Mouse (Mus musculus): ENCODE results near the gene Acss1. TPM values are rescaled to one million over a fixed set of nuclear protein-coding genes. Genes with fewer than 3 reads are reported as not detected.

Acss1 gene
- total RNA-seq, 2 experiments from 2014 or later: 17.7 to 18.3 TPM

- DNase-seq (ENCODE audit: low spot score in 2 of 2): no peak
Measured at GRCm38 (mm10) chr2:150667065-150667819, 1.1 kb downstream of the Acss1 start.

- no peak for DNase-seq (ENCODE audit: low spot score in 2 of 2)
Measured at GRCm38 (mm10) chr2:150666723-150667064, 1.6 kb downstream of the Acss1 start.

GRCm38 (mm10) chr2:150665534-150666451, 2.5 kb downstream of the Acss1 start:
- no peak for DNase-seq (ENCODE audit: low spot score in 2 of 2)

GRCm38 (mm10) chr2:150665006-150665405, 3.3 kb downstream of the Acss1 start:
- no peak for DNase-seq (ENCODE audit: low spot score in 2 of 2)

GRCm38 (mm10) chr2:150664152-150664920, 4.0 kb downstream of the Acss1 start:
- no peak for DNase-seq (ENCODE audit: low spot score in 2 of 2)

- DNase-seq (ENCODE audit: low spot score in 2 of 2): peak in 1 of 2 experiments; percentile 37
Measured at GRCm38 (mm10) chr2:150663255-150663654, 5.0 kb downstream of the Acss1 start.

- DNase-seq (ENCODE audit: low spot score in 2 of 2): no peak
Measured at GRCm38 (mm10) chr2:150662007-150662406, 6.3 kb downstream of the Acss1 start.

GRCm38 (mm10) chr2:150660668-150661451, 7.4 kb downstream of the Acss1 start:
- no peak for DNase-seq (ENCODE audit: low spot score in 2 of 2)

- DNase-seq (ENCODE audit: low spot score in 2 of 2): no peak
Measured at GRCm38 (mm10) chr2:150660049-150660448, 8.3 kb downstream of the Acss1 start.

- no peak for DNase-seq (ENCODE audit: low spot score in 2 of 2)
Measured at GRCm38 (mm10) chr2:150656975-150657768, 11.1 kb downstream of the Acss1 start.

- no peak for DNase-seq (ENCODE audit: low spot score in 2 of 2)
Measured at GRCm38 (mm10) chr2:150656112-150656511, 12.2 kb downstream of the Acss1 start.

GRCm38 (mm10) chr2:150655290-150655689, 13.0 kb downstream of the Acss1 start:
- no peak for DNase-seq (ENCODE audit: low spot score in 2 of 2)

GRCm38 (mm10) chr2:150654814-150655213, 13.5 kb downstream of the Acss1 start:
- no peak for DNase-seq (ENCODE audit: low spot score in 2 of 2)

- DNase-seq (ENCODE audit: low spot score in 2 of 2): no peak
Measured at GRCm38 (mm10) chr2:150651366-150651765, 16.9 kb downstream of the Acss1 start.

GRCm38 (mm10) chr2:150650511-150651074, 17.7 kb downstream of the Acss1 start:
- no peak for DNase-seq (ENCODE audit: low spot score in 2 of 2)

- no peak for DNase-seq (ENCODE audit: low spot score in 2 of 2)
Measured at GRCm38 (mm10) chr2:150648300-150648895, 19.9 kb downstream of the Acss1 start.

- DNase-seq (ENCODE audit: low spot score in 2 of 2): no peak
Measured at GRCm38 (mm10) chr2:150647681-150648299, 20.5 kb downstream of the Acss1 start.

GRCm38 (mm10) chr2:150646411-150647121, 21.7 kb downstream of the Acss1 start:
- no peak for DNase-seq (ENCODE audit: low spot score in 2 of 2)

Data from left cerebral cortex, adult 18-20 months (tissue).